Mouse (Mus musculus): ENCODE results near the gene Nlrp9a. TPM values are rescaled to one million over a fixed set of nuclear protein-coding genes. Genes with fewer than 3 reads are reported as not detected.
"Not testable (repeated sequence)": the region's sequence is repeated elsewhere in the genome, so short reads cannot be mapped to it uniquely, and the experiment has no call there.

Nlrp9a gene
- polyA plus RNA-seq (2015; fragmentation: Nextera tagmentation; extraction: Ambion mirVana) = not detected in 2 replicates

DNA sequence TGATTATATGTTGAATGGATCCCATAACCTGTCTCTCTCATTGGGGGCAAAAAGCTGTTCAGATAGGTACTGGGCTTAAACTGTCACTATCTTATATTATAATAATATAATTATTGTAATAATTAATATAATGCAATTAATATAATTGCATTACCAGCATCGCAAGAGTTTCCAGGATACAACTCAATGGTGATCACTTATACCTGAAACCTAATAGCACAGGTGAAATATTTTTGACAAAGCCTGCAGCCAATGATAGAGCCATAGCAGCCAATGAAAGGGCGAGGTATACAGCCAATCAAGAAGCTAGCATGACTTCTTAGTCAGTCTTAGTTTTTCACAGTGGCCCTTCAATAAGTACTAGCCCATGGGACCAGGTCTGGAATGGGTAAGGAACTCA lies at the start of gene Nlrp9a:
Nlrp9a (plus strand) TSS at position 301 of the 400 bp plus-strand sequence.
- H3K36me3 ChIP-seq (ENCODE audit: control insufficient read depth, insufficient read depth); H3K4me2 ChIP-seq (ENCODE audit: low read depth, low read length); H3K4me1 ChIP-seq (ENCODE audit: control insufficient read depth, insufficient read depth, low read length); H3K9me3 ChIP-seq (replicated peaks; ENCODE audit: control insufficient read depth, low read length); H3K27me3 ChIP-seq (ENCODE audit: control insufficient read depth, insufficient read depth, low read length); H3K27ac ChIP-seq (ENCODE audit: low read length); H3K4me3 ChIP-seq (ENCODE audit: low read length); H3K9ac ChIP-seq (ENCODE audit: low read length); ATAC-seq (replicated peaks; ENCODE audit: extremely low read depth, insufficient read depth, low FRiP score): not testable (repeated sequence)
- 51% methylated on average over 2 of the region's 2 CpGs for WGBS

DNA sequence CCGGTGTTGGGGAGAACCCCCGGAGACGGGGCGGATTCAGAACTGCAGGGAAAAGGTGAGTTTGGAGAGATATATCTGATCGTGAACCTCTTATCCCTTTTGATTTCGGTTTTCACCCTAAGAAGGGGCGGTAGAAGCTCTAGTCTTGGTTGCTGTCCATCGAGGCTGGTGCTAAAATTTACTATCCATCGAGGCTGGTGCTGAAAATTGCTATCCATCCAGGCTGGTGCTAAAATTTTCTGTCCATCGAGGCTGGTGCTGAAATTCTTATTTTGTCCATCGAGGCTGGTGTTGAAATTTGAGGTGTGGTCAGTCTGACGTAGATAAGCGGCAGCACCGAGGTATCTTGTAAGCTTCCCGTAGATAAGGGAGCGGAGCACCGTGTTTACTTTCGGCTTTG lies 45.3 kb upstream of the Nlrp9a start:
- not testable (repeated sequence) for H3K9ac ChIP-seq (ENCODE audit: low read length); H3K4me2 ChIP-seq (ENCODE audit: low read depth, low read length); ATAC-seq (replicated peaks; ENCODE audit: extremely low read depth, insufficient read depth, low FRiP score); H3K36me3 ChIP-seq (ENCODE audit: control insufficient read depth, insufficient read depth); H3K4me1 ChIP-seq (ENCODE audit: control insufficient read depth, insufficient read depth, low read length); H3K9me3 ChIP-seq (replicated peaks; ENCODE audit: control insufficient read depth, low read length); H3K4me3 ChIP-seq (ENCODE audit: low read length); H3K27me3 ChIP-seq (ENCODE audit: control insufficient read depth, insufficient read depth, low read length); H3K27ac ChIP-seq (ENCODE audit: low read length)
- WGBS = 79% methylated on average over 18 of the region's 18 CpGs

DNA sequence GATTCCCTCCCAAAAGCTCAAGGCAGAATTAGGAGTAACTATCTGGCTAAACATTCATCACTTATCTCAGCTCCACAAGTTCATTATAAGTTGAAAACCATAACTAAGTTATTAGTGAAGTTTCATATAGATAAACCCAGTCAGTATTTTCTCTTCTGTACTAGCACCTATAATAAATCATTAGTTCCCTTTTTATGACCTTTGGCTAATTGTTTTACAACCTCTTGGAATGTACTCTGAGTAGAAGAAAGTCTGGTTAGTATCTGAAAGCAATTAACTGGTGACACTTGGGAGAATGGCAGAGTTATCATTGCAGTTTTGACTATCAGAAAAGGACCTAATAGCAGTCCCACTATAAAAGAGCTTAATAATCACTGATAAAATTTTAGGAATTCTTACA lies 54.3 kb downstream of the Nlrp9a start:
- no peaks in the 10 kb centered on the region for H3K36me3 ChIP-seq (ENCODE audit: control insufficient read depth, insufficient read depth)
- H3K27ac ChIP-seq (ENCODE audit: low read length) = no peak overlapping the region
- H3K9me3 ChIP-seq (replicated peaks; ENCODE audit: control insufficient read depth, low read length) = peaks cover 4% of the 10 kb centered on the region
- H3K27me3 ChIP-seq (ENCODE audit: control insufficient read depth, insufficient read depth, low read length) = no peaks in the 10 kb centered on the region
- no peak for ATAC-seq (replicated peaks; ENCODE audit: extremely low read depth, insufficient read depth, low FRiP score)
- H3K9ac ChIP-seq (ENCODE audit: low read length) = no peak overlapping the region
- H3K4me2 ChIP-seq (ENCODE audit: low read depth, low read length) = no peak overlapping the region
- H3K4me3 ChIP-seq (ENCODE audit: low read length) = no peak overlapping the region
- H3K4me1 ChIP-seq (ENCODE audit: control insufficient read depth, insufficient read depth, low read length) = no peaks in the 10 kb centered on the region

DNA sequence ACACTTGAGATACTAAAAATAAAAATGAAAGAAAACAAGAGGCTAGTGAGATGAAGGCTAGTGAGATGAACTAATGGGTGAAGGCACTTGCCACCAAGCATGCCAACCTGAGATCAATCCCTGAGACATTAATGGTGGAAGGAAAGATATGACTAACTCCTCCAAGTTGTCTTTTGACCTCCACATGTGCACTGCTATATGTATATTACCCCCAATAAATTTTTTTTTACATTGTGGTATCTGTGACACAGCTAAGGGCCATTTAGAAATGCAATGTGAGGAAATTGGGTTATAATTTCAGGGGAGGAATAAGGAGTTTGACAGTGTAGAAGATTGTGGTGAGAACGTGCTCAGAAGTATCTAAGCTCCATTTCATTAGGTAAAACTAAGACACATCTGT lies 55.0 kb downstream of the Nlrp9a start:
- Histone ChIP-seq H3K4me2 (ENCODE audit: low read depth, low read length) (no peak overlapping the region), H3K9me3 (replicated peaks; ENCODE audit: control insufficient read depth, low read length) (no peaks in the 10 kb centered on the region), H3K27ac (ENCODE audit: low read length) (no peak overlapping the region), H3K27me3 (ENCODE audit: control insufficient read depth, insufficient read depth, low read length) (no peaks in the 10 kb centered on the region), H3K4me1 (ENCODE audit: control insufficient read depth, insufficient read depth, low read length) (no peaks in the 10 kb centered on the region), H3K4me3 (ENCODE audit: low read length) (no peak overlapping the region), H3K9ac (ENCODE audit: low read length) (no peak overlapping the region), H3K36me3 (ENCODE audit: control insufficient read depth, insufficient read depth) (no peaks in the 10 kb centered on the region)
- no peak for ATAC-seq (replicated peaks; ENCODE audit: extremely low read depth, insufficient read depth, low FRiP score)
- 53% methylated on average over 1 of the region's 1 CpGs for WGBS

DNA sequence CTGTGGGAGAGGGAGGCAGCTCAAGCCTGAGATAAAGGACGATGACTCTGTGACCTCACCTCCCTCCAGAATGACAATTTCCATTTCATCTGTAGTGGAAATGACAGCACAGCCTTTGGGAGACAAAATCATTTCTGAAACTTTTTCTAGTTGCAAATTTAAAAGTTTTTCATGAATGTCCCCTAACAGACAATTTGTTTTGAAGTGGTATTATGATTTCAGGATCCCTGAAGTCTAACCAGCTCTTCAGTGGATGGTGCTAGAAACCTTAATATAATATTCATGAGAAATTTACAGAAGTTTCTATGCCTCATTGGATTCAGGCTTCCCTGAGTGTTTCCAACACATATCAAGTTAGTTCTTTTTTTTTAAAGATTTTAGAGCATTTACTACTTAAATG lies 83.5 kb downstream of the Nlrp9a start, which contains the start of gene Vmn1r185:
Vmn1r185 (minus strand) TSS at position 101 of the 400 bp plus-strand sequence.
- H3K4me1 ChIP-seq (ENCODE audit: control insufficient read depth, insufficient read depth, low read length); ATAC-seq (replicated peaks; ENCODE audit: extremely low read depth, insufficient read depth, low FRiP score); H3K27me3 ChIP-seq (ENCODE audit: control insufficient read depth, insufficient read depth, low read length); H3K27ac ChIP-seq (ENCODE audit: low read length); H3K9ac ChIP-seq (ENCODE audit: low read length); H3K4me2 ChIP-seq (ENCODE audit: low read depth, low read length); H3K9me3 ChIP-seq (replicated peaks; ENCODE audit: control insufficient read depth, low read length); H3K36me3 ChIP-seq (ENCODE audit: control insufficient read depth, insufficient read depth); H3K4me3 ChIP-seq (ENCODE audit: low read length): not testable (repeated sequence)
- WGBS = 62% methylated on average over 1 of the region's 1 CpGs

Small RNA genes within 50 kb of the gene (microRNA-seq; reads per million reads assigned to microRNA genes)
- gene Gm25947 = not detected

Other genes with a start within 250 kb of the Nlrp9a start
- gene Cyp2a4, start 227.9 kb upstream of the Nlrp9a start, polyA plus RNA-seq (2015; fragmentation: Nextera tagmentation; extraction: Ambion mirVana) = not detected in 2 replicates
- gene Nlrp9c, start 131.3 kb upstream of the Nlrp9a start, polyA plus RNA-seq (2015; fragmentation: Nextera tagmentation; extraction: Ambion mirVana) = not detected in 2 replicates
- not detected in 2 replicates for gene Nlrp4a, start 99.9 kb upstream of the Nlrp9a start, polyA plus RNA-seq (2015; fragmentation: Nextera tagmentation; extraction: Ambion mirVana)
- not detected in 2 replicates for gene Vmn1r185, start 83.4 kb downstream of the Nlrp9a start, polyA plus RNA-seq (2015; fragmentation: Nextera tagmentation; extraction: Ambion mirVana)
- not detected in 2 replicates for gene Cyp2b23, start 151.4 kb downstream of the Nlrp9a start, polyA plus RNA-seq (2015; fragmentation: Nextera tagmentation; extraction: Ambion mirVana)
- not detected in 2 replicates for gene Cyp2b19, start 222.1 kb downstream of the Nlrp9a start, polyA plus RNA-seq (2015; fragmentation: Nextera tagmentation; extraction: Ambion mirVana)

Data from heart, embryonic 16.5 days (tissue).